Comparison of ENCODE assay signal across 12 mouse cellular contexts in the genomic region with DNA sequence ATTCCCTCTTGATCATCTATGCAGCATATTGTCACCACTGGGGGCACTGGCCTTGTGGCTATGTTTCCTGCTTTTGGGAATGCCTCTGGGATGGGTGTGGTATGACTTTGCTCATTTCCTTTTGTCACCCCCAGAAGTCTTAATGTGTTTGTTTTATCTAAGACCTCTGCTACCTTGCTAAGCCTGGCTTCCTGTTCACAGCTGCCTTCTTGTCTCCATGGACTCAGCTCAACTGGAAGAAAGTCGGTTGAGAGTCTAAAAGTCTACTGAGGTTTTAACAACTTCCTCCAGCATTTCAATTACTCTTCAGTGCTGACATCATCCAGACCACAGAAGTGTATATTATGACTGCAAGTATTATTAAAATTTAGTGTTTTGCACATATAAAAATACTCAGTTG.
A peak's percentile ranks its signal among the peaks of the same experiment; 100 is the strongest.
DNase-seq lines count a peak whose midpoint lies in the region; TF ChIP-seq lines count a peak whose summit lies in the region.
"Had no signal": no experiment of that assay in that cellular context is flagged by ENCODE, and none has a peak within 500 bp of the region (broad histone marks: within the 10 kb centered on the region; RNA-seq: fewer than 3 reads in every experiment).

No protein-coding gene starts in this region.

- H3K79me2 ChIP-seq in heart, adult 2 months (replicated peaks; ENCODE audit: control insufficient read depth, insufficient read depth, low read length): no peaks in the 10 kb centered on the region
- H3K79me2 ChIP-seq in C2C12 (ENCODE audit: control insufficient read depth, insufficient read depth): no peaks in the 10 kb centered on the region

- no peak for DNase-seq in heart, adult 2 months
- DNase-seq in heart, postnatal 14 days: no peak
- DNase-seq in splenic B cell, adult 2 months (ENCODE audit: low read depth, low spot score): peak; percentile 25
- no peak for DNase-seq in limb, embryonic 10.5 days (ENCODE audit: low spot score)
- DNase-seq in adrenal gland, postnatal 36 days: no peak
- no peak for DNase-seq in layer of hippocampus, postnatal 36 days
- DNase-seq: B cell, adult 2 months; gastrocnemius, postnatal 10 days; layer of hippocampus, adult 9-11 months had no signal

- peaks cover 1% of the 10 kb centered on the region; the same call in 1 of the 2 replicates for H3K4me1 ChIP-seq in heart, adult 2 months (ENCODE audit: control insufficient read depth, insufficient read depth, low read length)
- H3K4me1 ChIP-seq in bone marrow macrophage, adult 2 months (ENCODE audit: control insufficient read depth, insufficient read depth, low read length): peaks cover 32% of the 10 kb centered on the region
- H3K4me1 ChIP-seq in limb, embryonic 10.5 days: peaks cover 10% of the 10 kb centered on the region
- H3K4me1 ChIP-seq: heart, embryonic 15.5 days had no signal

- H3K27ac ChIP-seq in heart, adult 2 months: no peak overlapping the region
- H3K27ac ChIP-seq in bone marrow macrophage, adult 2 months (ENCODE audit: insufficient read depth, low read depth, low read length): 0 out of 2 replicates have a peak overlapping the region, but pooled peaks have one; percentile 1
- no peak overlapping the region for H3K27ac ChIP-seq in limb, embryonic 10.5 days
- H3K27ac ChIP-seq: heart, embryonic 15.5 days had no signal

- H3K9ac ChIP-seq in heart, adult 2 months (ENCODE audit: low read depth, low read length): no peak overlapping the region
- H3K9ac ChIP-seq: heart, embryonic 15.5 days had no signal

- intact Hi-C loops in heart, adult 2 months (cut with DNase I): no loop called here
- intact Hi-C loops in heart, postnatal 14 days (cut with DNase I): loop anchor here (10.0 kb wide), 1 partner anchor 215 kb away; no protein-coding TSS in a partner anchor

- peak; percentile 9; the same call in 1 of the 2 replicates for TF ChIP-seq CTCF in heart, adult 2 months (IDR thresholded peaks at IDR 0.05)
- no peak for TF ChIP-seq CTCF in C2C12 (IDR thresholded peaks at IDR 0.05; ENCODE audit: control insufficient read depth, insufficient read depth, insufficient read length)
- TF ChIP-seq CTCF in bone marrow macrophage, adult 2 months (IDR thresholded peaks at IDR 0.05; ENCODE audit: low read depth, low read length): no peak

- H3K9me3 ChIP-seq in limb, embryonic 10.5 days (replicated peaks): no peaks in the 10 kb centered on the region
- H3K9me3 ChIP-seq: heart, embryonic 15.5 days had no signal

- no peak overlapping the region for H3ac ChIP-seq in C2C12 (ENCODE audit: control insufficient read depth, insufficient read length, low read depth)

- no peaks in the 10 kb centered on the region for H3K36me3 ChIP-seq in heart, adult 2 months (ENCODE audit: control insufficient read depth, insufficient read depth, low read length)
- no peaks in the 10 kb centered on the region for H3K36me3 ChIP-seq in C2C12 (ENCODE audit: control insufficient read depth, insufficient read depth)
- no peaks in the 10 kb centered on the region for H3K36me3 ChIP-seq in splenic B cell, adult 2 months (ENCODE audit: control insufficient read depth, insufficient read depth, low read length, poor library complexity, severe bottlenecking)
- H3K36me3 ChIP-seq in limb, embryonic 10.5 days: no peaks in the 10 kb centered on the region
- H3K36me3 ChIP-seq: heart, embryonic 15.5 days had no signal

- TF ChIP-seq EP300 in heart, adult 2 months (IDR thresholded peaks at IDR 0.05; ENCODE audit: insufficient read depth, low read depth, low read length): no peak

- H3K27me3 ChIP-seq in heart, adult 2 months (ENCODE audit: control insufficient read depth, insufficient read depth, low read length): no peaks in the 10 kb centered on the region
- H3K27me3 ChIP-seq in C2C12 (ENCODE audit: control insufficient read depth, insufficient read depth, insufficient read length): no peaks in the 10 kb centered on the region
- H3K27me3 ChIP-seq in splenic B cell, adult 2 months (ENCODE audit: control insufficient read depth, insufficient read depth, low read length, poor library complexity, severe bottlenecking): no peaks in the 10 kb centered on the region
- no peaks in the 10 kb centered on the region for H3K27me3 ChIP-seq in limb, embryonic 10.5 days (ENCODE audit: low read depth, poor library complexity, severe bottlenecking)
- H3K27me3 ChIP-seq: heart, embryonic 15.5 days had no signal

- 19% methylated on average over 1 of the region's 1 CpGs for WGBS in heart, adult 2 months
- WGBS in limb, embryonic 10.5 days: 68% methylated on average over 1 of the region's 1 CpGs

- H3K4me3 ChIP-seq in heart, adult 2 months: no peak overlapping the region
- H3K4me3 ChIP-seq in C2C12 (ENCODE audit: insufficient read depth, poor library complexity, severe bottlenecking): no peak overlapping the region
- H3K4me3 ChIP-seq in bone marrow macrophage, adult 2 months (ENCODE audit: insufficient read depth, low read length): no peak overlapping the region
- no peak overlapping the region for H3K4me3 ChIP-seq in limb, embryonic 10.5 days
- H3K4me3 ChIP-seq: heart, embryonic 15.5 days had no signal

- no peaks in the 10 kb centered on the region for H3K79me3 ChIP-seq in C2C12 (ENCODE audit: low read depth)

- no peak for TF ChIP-seq POLR2A in heart, adult 2 months (IDR thresholded peaks at IDR 0.05; ENCODE audit: insufficient read depth, low read depth, low read length)
- no peak for TF ChIP-seq POLR2A in bone marrow macrophage, adult 2 months (IDR thresholded peaks at IDR 0.05; ENCODE audit: borderline replicate concordance, low read depth, low read length)

TF ChIP-seq in C2C12, 6 proteins besides CTCF, POLR2A, EP300 and RAD21:
- TF ChIP-seq MYOD1 (IDR thresholded peaks at IDR 0.05; ENCODE audit: control insufficient read depth, insufficient read length, low read depth): peak; percentile 54
- no peak for TF ChIP-seq MAX (IDR thresholded peaks at IDR 0.05)
- no peak for TF ChIP-seq USF1 (IDR thresholded peaks at IDR 0.05; ENCODE audit: low read depth)
- TF ChIP-seq CEBPB (IDR thresholded peaks at IDR 0.05; ENCODE audit: low read depth): no peak
